Mouse (Mus musculus): ENCODE measurements at regions not wholly inside any gene's neighbourhood (a gene's known extent, or its start where the extent isn't known, plus 50 kb on each side); places are given as distances from the start of the nearest gene placed in this dataset.

DNA sequence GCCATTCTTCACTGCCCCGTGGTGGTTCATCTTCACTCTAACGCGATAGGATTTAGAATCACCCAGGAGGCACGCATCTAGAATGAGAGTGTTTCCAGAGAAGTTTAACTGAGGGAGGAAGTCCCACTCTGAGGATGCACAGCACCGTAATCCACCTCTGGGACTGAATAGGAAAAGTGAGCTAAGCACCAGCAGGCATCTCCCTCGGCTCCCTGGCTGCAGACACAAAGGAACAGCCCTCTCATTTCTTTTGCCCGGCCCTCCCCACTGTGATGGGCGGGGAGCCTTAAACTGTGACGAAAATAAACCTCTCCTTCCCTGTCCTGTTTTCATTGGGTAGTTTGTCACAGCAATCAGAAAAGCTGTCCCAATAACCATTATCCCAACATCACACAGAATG is 194.1 kb upstream of the Jmjd1c start:
- TF ChIP-seq POLR2A (IDR thresholded peaks at IDR 0.05; ENCODE audit: borderline replicate concordance, extremely low read depth, low read depth, low read length): no peak
- no peak for TF ChIP-seq CTCF (IDR thresholded peaks at IDR 0.05; ENCODE audit: insufficient read depth, low read length)

Measured in lung, adult 2 months (tissue).